ENCODE assay signal across 29 mouse cellular contexts in the genomic region with DNA sequence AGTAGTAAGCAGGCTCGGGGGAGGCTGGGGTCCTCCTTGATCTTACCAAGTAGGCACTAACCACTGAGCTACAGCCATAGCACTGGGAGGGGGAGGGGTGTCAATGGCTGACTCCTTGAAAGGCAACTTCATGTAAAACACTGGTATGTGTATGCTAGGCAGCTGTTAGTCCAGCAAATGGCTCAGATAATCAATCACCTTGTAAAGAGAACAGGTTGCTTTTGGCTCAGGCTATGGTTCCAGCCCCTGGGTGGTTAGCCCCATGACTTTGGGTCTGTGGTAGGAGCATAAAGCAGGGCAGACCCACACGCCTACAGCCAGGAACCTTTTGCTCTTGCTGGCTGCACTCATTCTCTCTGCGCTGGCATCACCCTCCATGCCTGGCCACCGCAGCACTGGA.
DNase-seq lines count a peak whose midpoint lies in the region; ATAC-seq and TF ChIP-seq lines count a peak whose summit lies in the region.
"Had no signal": no experiment of that assay in that cellular context is flagged by ENCODE, and none has a peak within 500 bp of the region (broad histone marks: within the 10 kb centered on the region; RNA-seq: fewer than 3 reads in every experiment).

No protein-coding gene starts in this region.

- intact Hi-C loops in gastrocnemius, adult 2 months (cut with DNase I): no loop called here

- H3K27ac ChIP-seq in gastrocnemius, adult 2 months: peak overlapping the region; percentile 75
- peak overlapping the region; percentile 34 for H3K27ac ChIP-seq in liver, postnatal 0 days (ENCODE audit: low read depth)
- H3K27ac ChIP-seq in limb, embryonic 10.5 days: peak overlapping the region; percentile 61
- no peak overlapping the region for H3K27ac ChIP-seq in heart, embryonic 12.5 days (ENCODE audit: poor library complexity, severe bottlenecking)
- H3K27ac ChIP-seq: forebrain, embryonic 13.5 days; heart, embryonic 13.5 days; intestine, embryonic 15.5 days; liver, embryonic 13.5 days; midbrain, embryonic 10.5 days; midbrain, embryonic 15.5 days; neural tube, embryonic 12.5 days; stomach, embryonic 15.5 days had no signal

- no peak for TF ChIP-seq CTCF in gastrocnemius, adult 2 months (IDR thresholded peaks at IDR 0.05)
- no peak for TF ChIP-seq CTCF in liver, postnatal 0 days (IDR thresholded peaks at IDR 0.05; ENCODE audit: low read depth)

- no peak overlapping the region for H3K9ac ChIP-seq in liver, postnatal 0 days (replicated peaks)
- no peak overlapping the region for H3K9ac ChIP-seq in heart, embryonic 12.5 days
- H3K9ac ChIP-seq: forebrain, embryonic 13.5 days; heart, embryonic 13.5 days; intestine, embryonic 15.5 days; liver, embryonic 13.5 days; midbrain, embryonic 15.5 days; neural tube, embryonic 12.5 days; stomach, embryonic 15.5 days had no signal

- no peak overlapping the region for H3K4me2 ChIP-seq in liver, postnatal 0 days (ENCODE audit: low read depth, low read length)
- H3K4me2 ChIP-seq in myocyte (ENCODE audit: low read depth): no peak overlapping the region
- no peak overlapping the region for H3K4me2 ChIP-seq in heart, embryonic 12.5 days
- H3K4me2 ChIP-seq: forebrain, embryonic 13.5 days; heart, embryonic 13.5 days; intestine, embryonic 15.5 days; liver, embryonic 13.5 days; midbrain, embryonic 15.5 days; neural tube, embryonic 12.5 days; stomach, embryonic 15.5 days had no signal

- no peak for TF ChIP-seq EP300 in liver, postnatal 0 days (IDR thresholded peaks at IDR 0.05; ENCODE audit: low read depth)

- no peak for ATAC-seq in liver, postnatal 0 days
- ATAC-seq in heart, embryonic 12.5 days (ENCODE audit: insufficient number of reproducible peaks, low FRiP score): no peak
- ATAC-seq: activated CD4-positive, CD25-positive, alpha-beta regulatory T cell, adult 4 months; forebrain, embryonic 13.5 days; hindbrain, embryonic 16.5 days; intestine, embryonic 15.5 days; midbrain, embryonic 15.5 days had no signal

- H3ac ChIP-seq in myocyte (ENCODE audit: control insufficient read depth, insufficient read length): no peak overlapping the region

- H3K4me3 ChIP-seq in gastrocnemius, adult 2 months: no peak overlapping the region
- H3K4me3 ChIP-seq in liver, postnatal 0 days (ENCODE audit: low read depth, low read length): no peak overlapping the region
- no peak overlapping the region for H3K4me3 ChIP-seq in limb, embryonic 10.5 days
- H3K4me3 ChIP-seq in myocyte: no peak overlapping the region
- H3K4me3 ChIP-seq in heart, embryonic 12.5 days: no peak overlapping the region
- H3K4me3 ChIP-seq: forebrain, embryonic 13.5 days; heart, adult 2 months; heart, embryonic 13.5 days; intestine, embryonic 15.5 days; liver, embryonic 13.5 days; midbrain, embryonic 10.5 days; midbrain, embryonic 15.5 days; neural tube, embryonic 12.5 days; stomach, embryonic 15.5 days had no signal

- H3K79me2 ChIP-seq in myocyte (ENCODE audit: control insufficient read depth, insufficient read depth): peaks cover 97% of the 10 kb centered on the region

- TF ChIP-seq POLR2A in myocyte (IDR thresholded peaks at IDR 0.05; ENCODE audit: insufficient read length, low read depth): peak; percentile 25

- H3K9me3 ChIP-seq in liver, postnatal 0 days (ENCODE audit: low read length): no peaks in the 10 kb centered on the region
- no peaks in the 10 kb centered on the region for H3K9me3 ChIP-seq in limb, embryonic 10.5 days (replicated peaks)
- no peaks in the 10 kb centered on the region for H3K9me3 ChIP-seq in heart, embryonic 12.5 days (replicated peaks)
- H3K9me3 ChIP-seq: forebrain, embryonic 13.5 days; heart, embryonic 13.5 days; intestine, embryonic 15.5 days; liver, embryonic 13.5 days; midbrain, embryonic 10.5 days; midbrain, embryonic 15.5 days; neural tube, embryonic 12.5 days; stomach, embryonic 15.5 days had no signal

- no peak for DNase-seq in gastrocnemius, adult 2 months
- DNase-seq in gastrocnemius, postnatal 4 days (ENCODE audit: low spot score in 2 of 2): no peak
- no peak for DNase-seq in liver, postnatal 0 days
- no peak for DNase-seq in liver
- no peak for DNase-seq in limb, embryonic 10.5 days (ENCODE audit: low spot score)
- DNase-seq in right cerebral cortex, adult 2 months (ENCODE audit: low spot score in 2 of 2): no peak
- DNase-seq: adrenal gland, adult 2 months; gastrocnemius, postnatal 36 days; heart, adult 2 months; heart, postnatal 10 days; kidney, adult 2 months; kidney, postnatal 14 days; liver, embryonic 13.5 days; lung, adult 2 months; lung, postnatal 14 days; retina, postnatal 1 day; right cerebral cortex, postnatal 25 days; thymus, postnatal 14 days had no signal

- peaks cover 30% of the 10 kb centered on the region for H3K36me3 ChIP-seq in liver, postnatal 0 days (replicated peaks; ENCODE audit: insufficient read depth, low read length)
- peaks cover 75% of the 10 kb centered on the region for H3K36me3 ChIP-seq in limb, embryonic 10.5 days
- H3K36me3 ChIP-seq in myocyte (ENCODE audit: control insufficient read depth, insufficient read depth): peaks cover 64% of the 10 kb centered on the region
- peaks cover 57% of the 10 kb centered on the region for H3K36me3 ChIP-seq in heart, embryonic 12.5 days
- H3K36me3 ChIP-seq: midbrain, embryonic 15.5 days had no signal

- 82% methylated on average over 4 of the region's 4 CpGs for WGBS in liver, postnatal 0 days (ENCODE audit: insufficient replicate concordance)
- WGBS in limb, embryonic 10.5 days: 91% methylated on average over 4 of the region's 4 CpGs
- WGBS in heart, embryonic 12.5 days: 93% methylated on average over 4 of the region's 4 CpGs

- H3K27me3 ChIP-seq in liver, postnatal 0 days (ENCODE audit: insufficient read depth, low read length): no peaks in the 10 kb centered on the region
- H3K27me3 ChIP-seq in limb, embryonic 10.5 days (ENCODE audit: low read depth, poor library complexity, severe bottlenecking): no peaks in the 10 kb centered on the region
- no peaks in the 10 kb centered on the region for H3K27me3 ChIP-seq in myocyte (ENCODE audit: control insufficient read depth, insufficient read depth, insufficient read length)
- no peaks in the 10 kb centered on the region for H3K27me3 ChIP-seq in heart, embryonic 12.5 days (replicated peaks)
- H3K27me3 ChIP-seq: forebrain, embryonic 13.5 days; heart, embryonic 13.5 days; intestine, embryonic 15.5 days; liver, embryonic 13.5 days; midbrain, embryonic 15.5 days; neural tube, embryonic 12.5 days; stomach, embryonic 15.5 days had no signal

- H3K4me1 ChIP-seq in liver, postnatal 0 days (ENCODE audit: insufficient read depth): peaks cover 32% of the 10 kb centered on the region
- H3K4me1 ChIP-seq in limb, embryonic 10.5 days: peaks cover 72% of the 10 kb centered on the region
- H3K4me1 ChIP-seq in heart, embryonic 12.5 days (replicated peaks): peaks cover 42% of the 10 kb centered on the region

TF ChIP-seq in myocyte, 11 proteins besides CTCF, POLR2A, EP300 and RAD21:
- TF ChIP-seq REST (IDR thresholded peaks at IDR 0.05; ENCODE audit: insufficient read depth, insufficient read length) (no peak), TCF12 (IDR thresholded peaks at IDR 0.05; ENCODE audit: insufficient read depth, poor library complexity, severe bottlenecking) (no peak), SRF (IDR thresholded peaks at IDR 0.05; ENCODE audit: control insufficient read depth, insufficient read length, low read depth) (no peak), E2F4 (IDR thresholded peaks at IDR 0.05; ENCODE audit: insufficient read depth) (no peak), MYOD1 (IDR thresholded peaks at IDR 0.05; ENCODE audit: control insufficient read depth in 1 of 3, insufficient read length in 2 of 3, low read depth in 2 of 3) (no peak), POLR2AphosphoS2 (IDR thresholded peaks at IDR 0.05; ENCODE audit: insufficient read length, low read depth) (no peak), USF1 (IDR thresholded peaks at IDR 0.05; ENCODE audit: low read depth) (no peak), MYOG (IDR thresholded peaks at IDR 0.05; ENCODE audit: control insufficient read depth in 1 of 3, insufficient read depth in 1 of 3, insufficient read length in 2 of 3, low read depth in 2 of 3) (no peak), CEBPB (IDR thresholded peaks at IDR 0.05; ENCODE audit: insufficient read depth, poor library complexity, severe bottlenecking) (no peak), MAX (IDR thresholded peaks at IDR 0.05; ENCODE audit: low read depth) (no peak), TCF3 (IDR thresholded peaks at IDR 0.05; ENCODE audit: insufficient read length, low read depth) (no peak)
